Mouse (Mus musculus) neutrophil, adult 5-6 weeks (primary cell): ENCODE data around the gene Gstm5. TPM values are rescaled to one million over a fixed set of nuclear protein-coding genes. Genes with fewer than 3 reads are reported as not detected.
A peak's percentile ranks its signal among the peaks of the same experiment; 100 is the strongest.

ENCODE experiments used
- ATAC-seq: fragments of 151-379, 151-347 bp; 2 replicates; pipeline ENCODE4 v1.8.0; 2017; ENCODE audit warnings: mild to moderate bottlenecking, moderate TSS enrichment; ENCODE audit not compliant: insufficient number of reproducible peaks, poor library complexity, low FRiP score, severe bottlenecking; ENCODE audit errors: extremely low read depth
- total RNA-seq: library from RNA; stranded (forward); fragments of 200-1000 nt; gene quantifications from 2 replicates; pipeline ENCODE4 v1.2.3, GENCODE M21; 2017

Gene Gstm5
- total RNA-seq, 1 experiment from 2014 or later: 0.93 TPM

- ATAC-seq: no peak
Measured at GRCm38 (mm10) chr3:107928691-107929090, 33.1 kb downstream of the Gstm5 start.

GRCm38 (mm10) chr3:107929243-107929642 is 33.6 kb downstream of the Gstm5 start:
- ATAC-seq: no peak

GRCm38 (mm10) chr3:107929731-107930130 is 34.1 kb downstream of the Gstm5 start:
- no peak for ATAC-seq

- no peak for ATAC-seq
Measured at GRCm38 (mm10) chr3:107931134-107931533, 35.5 kb downstream of the Gstm5 start.

GRCm38 (mm10) chr3:107931670-107932069 is 36.0 kb downstream of the Gstm5 start, which contains the start of gene Gstm7:
Gene Gstm7, minus strand, starts transcription at chr3:107931817.
- 0 out of 2 replicates have a peak, but pooled peaks have one; percentile 22 for ATAC-seq

GRCm38 (mm10) chr3:107932128-107932527 is 36.5 kb downstream of the Gstm5 start:
- no peak for ATAC-seq

GRCm38 (mm10) chr3:107935268-107935667 is 39.6 kb downstream of the Gstm5 start:
- ATAC-seq: no peak

- ATAC-seq: no peak
Measured at GRCm38 (mm10) chr3:107935888-107936287, 40.3 kb downstream of the Gstm5 start.

- peak; percentile 60; the same call in 1 of the 2 replicates for ATAC-seq
Measured at GRCm38 (mm10) chr3:107939403-107939802, 43.8 kb downstream of the Gstm5 start.

GRCm38 (mm10) chr3:107939830-107940229 is 44.2 kb downstream of the Gstm5 start:
- ATAC-seq: no peak

- ATAC-seq: no peak
Measured at GRCm38 (mm10) chr3:107940524-107940923, 44.9 kb downstream of the Gstm5 start.

GRCm38 (mm10) chr3:107941261-107941660 is 45.6 kb downstream of the Gstm5 start:
- no peak for ATAC-seq

GRCm38 (mm10) chr3:107943239-107943990 is 47.8 kb downstream of the Gstm5 start, which contains the start of gene Gstm6:
Gene Gstm6, minus strand, starts transcription at chr3:107943749.
- ATAC-seq: no peak

GRCm38 (mm10) chr3:107945729-107946128 is 50.1 kb downstream of the Gstm5 start:
- no peak for ATAC-seq

Other genes with a start within 250 kb of the Gstm5 start
- gene Ahcyl1, start 199.3 kb upstream of the Gstm5 start, total RNA-seq: 61.3 and 64.3 TPM in 2 replicates
- gene Csf1, start 135.4 kb upstream of the Gstm5 start, total RNA-seq: 94.7 and 94.9 TPM in 2 replicates
- not detected in 2 replicates for gene Eps8l3, start 18.6 kb upstream of the Gstm5 start, total RNA-seq
- gene Gstm7, start 36.0 kb downstream of the Gstm5 start, total RNA-seq: not detected in 2 replicates
- not detected in 2 replicates for gene Gstm6, start 47.9 kb downstream of the Gstm5 start, total RNA-seq
- not detected in 2 replicates for gene Gstm3, start 73.5 kb downstream of the Gstm5 start, total RNA-seq
- gene Gstm2, start 90.6 kb downstream of the Gstm5 start, total RNA-seq: not detected in 2 replicates
- 7.9 and 12.3 TPM in 2 replicates for gene Gstm1, start 122.2 kb downstream of the Gstm5 start, total RNA-seq
- 1.7 and 2.3 TPM in 2 replicates for gene Gstm4, start 149.1 kb downstream of the Gstm5 start, total RNA-seq
- 16.0 and 18.5 TPM in 2 replicates for gene Ampd2, start 190.8 kb downstream of the Gstm5 start, total RNA-seq
- gene Gnat2, start 197.0 kb downstream of the Gstm5 start, total RNA-seq: not detected in 2 replicates